Mouse (Mus musculus) CH12.LX (cell line): ENCODE measurements around the gene Map4k4.

Experiments
- CHD1 ChIP-seq: IDR thresholded peaks from 2 replicates; pipeline ENCODE4 v1.6.1; 2012; ENCODE audit warnings: low read depth, low read length, improper control_type of control experiment, inconsistent platforms
- CTCF ChIP-seq, 2 experiments: IDR thresholded peaks in 1 of 2; conservative IDR thresholded peaks in 1 of 2; 2 replicates each; pipeline ENCODE4 v1.5.1; 2011 to 2012; ENCODE audit warnings: low read depth in 2 of 2, low read length in 2 of 2, improper control_type of control experiment in 1 of 2, inconsistent platforms in 1 of 2, mild to moderate bottlenecking in 1 of 2, moderate library complexity in 1 of 2
- E2F4 ChIP-seq: IDR thresholded peaks from 2 replicates; pipeline ENCODE4 v1.6.1; 2011; ENCODE audit warnings: low read depth, low read length, improper control_type of control experiment; ENCODE audit not compliant: insufficient replicate concordance
- EP300 ChIP-seq: IDR thresholded peaks from 2 replicates; pipeline ENCODE4 v1.6.1; 2011; ENCODE audit warnings: low read length, improper control_type of control experiment
- MEF2A ChIP-seq: IDR thresholded peaks from 2 replicates; pipeline ENCODE4 v1.6.1; 2014; ENCODE audit warnings: low read depth, mild to moderate bottlenecking, inconsistent platforms, low read length, improper control_type of control experiment, borderline replicate concordance
- MXI1 ChIP-seq: IDR thresholded peaks from 2 replicates; pipeline ENCODE4 v1.6.1; 2011; ENCODE audit warnings: mild to moderate bottlenecking, low read depth, low read length, improper control_type of control experiment
- NELFE ChIP-seq: IDR thresholded peaks from 2 replicates; pipeline ENCODE4 v1.6.1; 2011; ENCODE audit warnings: low read depth, low read length, improper control_type of control experiment
- PAX5 ChIP-seq: IDR thresholded peaks from 2 replicates; pipeline ENCODE4 v1.6.1; 2012; ENCODE audit warnings: low read length, inconsistent platforms, mixed read lengths
- POLR2A ChIP-seq: IDR thresholded peaks from 2 replicates; pipeline ENCODE4 v1.6.1; 2011; ENCODE audit warnings: low read depth, mild to moderate bottlenecking, improper control_type of control experiment, low read length
- UBTF ChIP-seq: IDR thresholded peaks from 2 replicates; pipeline ENCODE4 v1.6.1; 2012; ENCODE audit warnings: low read depth, mild to moderate bottlenecking, inconsistent platforms, low read length, improper control_type of control experiment, moderate library complexity
- USF1 ChIP-seq: IDR thresholded peaks from 2 replicates; pipeline ENCODE4 v1.6.1; 2014; ENCODE audit warnings: low read depth, mild to moderate bottlenecking, inconsistent platforms, low read length, improper control_type of control experiment
- USF2 ChIP-seq: conservative IDR thresholded peaks from 2 replicates; pipeline ENCODE4 v1.6.1; 2011; ENCODE audit warnings: low read depth, low read length, improper control_type of control experiment
- ZC3H11A ChIP-seq: IDR thresholded peaks from 2 replicates; pipeline ENCODE4 v1.6.1; 2012; ENCODE audit warnings: low read depth, mild to moderate bottlenecking, inconsistent platforms, low read length, improper control_type of control experiment
- ZNF384 ChIP-seq: IDR thresholded peaks from 2 replicates; pipeline ENCODE4 v1.6.1; 2012; ENCODE audit warnings: low read depth, low read length, improper control_type of control experiment, inconsistent platforms

GRCm38 (mm10) chr1:39947701-39948359 lies 47.1 kb downstream of the Map4k4 start:
- TF ChIP-seq USF1 = no peak
- no peak for TF ChIP-seq E2F4
- TF ChIP-seq EP300 = no peak
- TF ChIP-seq POLR2A = no peak
- no peak for TF ChIP-seq MXI1
- TF ChIP-seq PAX5 = no peak
- no peak for TF ChIP-seq USF2
- TF ChIP-seq CHD1 = no peak
- no peak for TF ChIP-seq CTCF (conservative IDR thresholded peaks at IDR 0.05 in 1 of 2, IDR thresholded peaks at IDR 0.05 in 1 of 2; ENCODE audit: low read depth in 2 of 2, low read length in 2 of 2)
- no peak for TF ChIP-seq MEF2A
- TF ChIP-seq ZNF384 = no peak
- TF ChIP-seq UBTF = no peak
- no peak for TF ChIP-seq NELFE
- TF ChIP-seq ZC3H11A = no peak
